Mouse (Mus musculus) small intestine, adult 2 months (tissue): Measurements from ENCODE around the gene Rgs13.

Experiments used
- CTCF ChIP-seq: fragments of 200-500 bp; IDR thresholded peaks from 2 replicates; pipeline ENCODE4 v1.5.1; 2012; ENCODE audit warnings: low read depth, mild to moderate bottlenecking, control low read depth, inconsistent platforms, low read length, moderate library complexity, mixed read lengths; ENCODE audit not compliant: insufficient replicate concordance, insufficient read length; ENCODE audit errors: extremely low read depth
- POLR2A ChIP-seq: fragments of 200-500 bp; IDR thresholded peaks from 2 replicates; pipeline ENCODE4 v1.6.1; 2012; ENCODE audit warnings: low read depth, mild to moderate bottlenecking, control low read depth, inconsistent platforms, low read length, moderate library complexity

GRCm38 (mm10) chr1:144202939-144203338 is 25.8 kb upstream of the Rgs13 start:
- no peak for TF ChIP-seq CTCF
- no peak for TF ChIP-seq POLR2A
